12 mouse cellular contexts compared by ENCODE assay signal in the genomic region with DNA sequence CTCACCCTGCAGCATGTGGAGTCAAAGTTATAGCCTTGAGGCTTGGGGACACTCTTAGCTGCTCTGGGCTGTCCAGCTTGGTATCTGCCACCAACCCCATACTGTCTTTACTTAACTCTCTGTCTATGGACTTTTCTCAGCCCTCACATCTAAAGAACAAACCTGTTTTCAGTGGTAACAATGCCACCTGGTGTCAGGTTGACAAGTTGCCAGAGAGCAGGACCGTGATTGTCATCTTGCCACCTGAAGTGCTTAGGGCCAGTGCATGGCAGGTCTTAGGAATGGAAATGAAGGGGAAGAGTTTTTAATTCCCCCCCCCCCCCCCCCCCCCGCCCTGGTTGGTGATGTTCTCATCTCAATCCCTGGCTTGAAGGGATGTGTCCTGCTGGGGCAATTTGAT.
A peak's percentile ranks its signal among the peaks of the same experiment; 100 is the strongest.
DNase-seq lines count a peak whose midpoint lies in the region; ATAC-seq and TF ChIP-seq lines count a peak whose summit lies in the region.
"Had no signal": no experiment of that assay in that cellular context is flagged by ENCODE, and none has a peak within 500 bp of the region (broad histone marks: within the 10 kb centered on the region; RNA-seq: fewer than 3 reads in every experiment).

No protein-coding gene starts in this region.

- H3K4me2 ChIP-seq in forebrain, embryonic 14.5 days (ENCODE audit: low read length) = no peak overlapping the region
- H3K4me2 ChIP-seq in forebrain, embryonic 16.5 days (ENCODE audit: low read length) = no peak overlapping the region
- H3K4me2 ChIP-seq in midbrain, embryonic 11.5 days = no peak overlapping the region
- H3K4me2 ChIP-seq in stomach, postnatal 0 days (replicated peaks; ENCODE audit: low read depth) = no peak overlapping the region
- H3K4me2 ChIP-seq: limb, embryonic 12.5 days had no signal

- peak; percentile 64 for TF ChIP-seq CTCF in stomach, postnatal 0 days (IDR thresholded peaks at IDR 0.05; ENCODE audit: low read depth)

- WGBS in forebrain, embryonic 14.5 days = 20% methylated on average over 1 of the region's 2 CpGs
- WGBS in forebrain, embryonic 16.5 days = 38% methylated on average over 1 of the region's 2 CpGs
- WGBS in midbrain, embryonic 11.5 days = 15% methylated on average over 2 of the region's 2 CpGs
- WGBS in midbrain, embryonic 10.5 days = 26% methylated on average over 2 of the region's 2 CpGs
- WGBS in stomach, postnatal 0 days = 16% methylated on average over 2 of the region's 2 CpGs
- 9% methylated on average over 2 of the region's 2 CpGs for WGBS in limb, embryonic 10.5 days

- DNase-seq in forebrain, embryonic 14.5 days (ENCODE audit: low spot score) = peak; percentile 24
- peak; percentile 37 for DNase-seq in midbrain, embryonic 11.5 days (ENCODE audit: low spot score, missing footprints)
- DNase-seq in midbrain, embryonic 10.5 days (ENCODE audit: low spot score) = no peak
- peak; percentile 27 for DNase-seq in kidney, postnatal 14 days
- no peak for DNase-seq in stomach, postnatal 0 days (ENCODE audit: low spot score)
- no peak for DNase-seq in limb, embryonic 10.5 days (ENCODE audit: low spot score)
- no peak for DNase-seq in layer of hippocampus, adult 11-12 months (ENCODE audit: low spot score)
- DNase-seq: cerebellum, adult 18-20 months had no signal

- no peak for ATAC-seq in forebrain, embryonic 14.5 days
- ATAC-seq in forebrain, embryonic 16.5 days = no peak
- ATAC-seq in midbrain, embryonic 11.5 days (ENCODE audit: low FRiP score) = no peak
- ATAC-seq in stomach, postnatal 0 days (ENCODE audit: low FRiP score, low TSS enrichment) = no peak

- no peaks in the 10 kb centered on the region for H3K36me3 ChIP-seq in forebrain, embryonic 14.5 days (ENCODE audit: control insufficient read depth, insufficient read depth, low read length)
- H3K36me3 ChIP-seq in forebrain, embryonic 16.5 days (ENCODE audit: control insufficient read depth, insufficient read depth) = no peaks in the 10 kb centered on the region
- no peaks in the 10 kb centered on the region for H3K36me3 ChIP-seq in midbrain, embryonic 11.5 days (ENCODE audit: control insufficient read depth, insufficient read depth, low read length)
- no peaks in the 10 kb centered on the region for H3K36me3 ChIP-seq in midbrain, embryonic 10.5 days
- no peaks in the 10 kb centered on the region for H3K36me3 ChIP-seq in stomach, postnatal 0 days (ENCODE audit: control insufficient read depth, insufficient read depth, low read length)
- H3K36me3 ChIP-seq in limb, embryonic 10.5 days = no peaks in the 10 kb centered on the region
- H3K36me3 ChIP-seq: heart, embryonic 10.5 days; limb, embryonic 12.5 days had no signal

- no peaks in the 10 kb centered on the region for H3K27me3 ChIP-seq in forebrain, embryonic 14.5 days (replicated peaks; ENCODE audit: control insufficient read depth, insufficient read depth, low read length)
- no peaks in the 10 kb centered on the region for H3K27me3 ChIP-seq in forebrain, embryonic 16.5 days (replicated peaks; ENCODE audit: control insufficient read depth, insufficient read depth, low read length)
- H3K27me3 ChIP-seq in midbrain, embryonic 11.5 days (ENCODE audit: control insufficient read depth, insufficient read depth, low read length) = no peaks in the 10 kb centered on the region
- H3K27me3 ChIP-seq in midbrain, embryonic 10.5 days (ENCODE audit: low read depth, poor library complexity, severe bottlenecking) = no peaks in the 10 kb centered on the region
- H3K27me3 ChIP-seq in stomach, postnatal 0 days (ENCODE audit: control insufficient read depth, insufficient read depth, low read length) = no peaks in the 10 kb centered on the region
- no peaks in the 10 kb centered on the region for H3K27me3 ChIP-seq in limb, embryonic 10.5 days (ENCODE audit: low read depth, poor library complexity, severe bottlenecking)
- H3K27me3 ChIP-seq: limb, embryonic 12.5 days; megakaryocyte, embryonic 14.5 days had no signal

- H3K4me1 ChIP-seq in forebrain, embryonic 14.5 days (ENCODE audit: control insufficient read depth, insufficient read depth, low read length) = no peaks in the 10 kb centered on the region
- H3K4me1 ChIP-seq in forebrain, embryonic 16.5 days (replicated peaks; ENCODE audit: control insufficient read depth, insufficient read depth, low read length) = no peaks in the 10 kb centered on the region
- H3K4me1 ChIP-seq in midbrain, embryonic 11.5 days (ENCODE audit: control insufficient read depth, insufficient read depth, low read length) = no peaks in the 10 kb centered on the region
- no peaks in the 10 kb centered on the region; the same call in 1 of the 2 replicates for H3K4me1 ChIP-seq in midbrain, embryonic 10.5 days
- H3K4me1 ChIP-seq in stomach, postnatal 0 days (replicated peaks; ENCODE audit: control insufficient read depth, insufficient read depth) = no peaks in the 10 kb centered on the region
- H3K4me1 ChIP-seq in limb, embryonic 10.5 days = peaks cover 5% of the 10 kb centered on the region; the same call in 1 of the 2 replicates
- H3K4me1 ChIP-seq: limb, embryonic 12.5 days; megakaryocyte, embryonic 14.5 days had no signal

- no peak overlapping the region for H3K9ac ChIP-seq in forebrain, embryonic 14.5 days (ENCODE audit: low read length)
- H3K9ac ChIP-seq in forebrain, embryonic 16.5 days (replicated peaks; ENCODE audit: low read depth, low read length) = no peak overlapping the region
- H3K9ac ChIP-seq in midbrain, embryonic 11.5 days (ENCODE audit: low read length) = no peak overlapping the region
- H3K9ac ChIP-seq in stomach, postnatal 0 days (ENCODE audit: low read length) = no peak overlapping the region
- H3K9ac ChIP-seq: limb, embryonic 12.5 days had no signal

- no peaks in the 10 kb centered on the region for H3K9me3 ChIP-seq in forebrain, embryonic 14.5 days (replicated peaks; ENCODE audit: control insufficient read depth, low read length)
- no peaks in the 10 kb centered on the region for H3K9me3 ChIP-seq in forebrain, embryonic 16.5 days (ENCODE audit: control insufficient read depth, low read length)
- H3K9me3 ChIP-seq in midbrain, embryonic 11.5 days (ENCODE audit: control insufficient read depth, low read length) = no peaks in the 10 kb centered on the region
- H3K9me3 ChIP-seq in midbrain, embryonic 10.5 days (replicated peaks) = no peaks in the 10 kb centered on the region
- no peaks in the 10 kb centered on the region for H3K9me3 ChIP-seq in stomach, postnatal 0 days (ENCODE audit: control insufficient read depth, low read length)
- no peaks in the 10 kb centered on the region for H3K9me3 ChIP-seq in limb, embryonic 10.5 days (replicated peaks)
- H3K9me3 ChIP-seq: heart, embryonic 10.5 days; limb, embryonic 12.5 days had no signal

- TF ChIP-seq EP300 in stomach, postnatal 0 days (optimal IDR thresholded peaks at IDR 0.05) = no peak

- no peak overlapping the region for H3K27ac ChIP-seq in forebrain, embryonic 14.5 days (ENCODE audit: low read depth, low read length)
- H3K27ac ChIP-seq in forebrain, embryonic 16.5 days (ENCODE audit: low read length) = no peak overlapping the region
- H3K27ac ChIP-seq in midbrain, embryonic 11.5 days (ENCODE audit: low read depth, low read length) = no peak overlapping the region
- no peak overlapping the region for H3K27ac ChIP-seq in midbrain, embryonic 10.5 days (replicated peaks)
- H3K27ac ChIP-seq in stomach, postnatal 0 days (replicated peaks) = no peak overlapping the region
- H3K27ac ChIP-seq in limb, embryonic 10.5 days = no peak overlapping the region
- H3K27ac ChIP-seq: heart, embryonic 10.5 days; limb, embryonic 12.5 days had no signal

- no peak overlapping the region for H3K4me3 ChIP-seq in forebrain, embryonic 14.5 days (ENCODE audit: low read depth, low read length)
- H3K4me3 ChIP-seq in forebrain, embryonic 16.5 days (replicated peaks; ENCODE audit: low read length) = no peak overlapping the region
- no peak overlapping the region for H3K4me3 ChIP-seq in midbrain, embryonic 11.5 days (ENCODE audit: low read depth, low read length)
- H3K4me3 ChIP-seq in midbrain, embryonic 10.5 days = no peak overlapping the region
- H3K4me3 ChIP-seq in stomach, postnatal 0 days (ENCODE audit: low read depth, low read length) = no peak overlapping the region
- H3K4me3 ChIP-seq in limb, embryonic 10.5 days = no peak overlapping the region
- H3K4me3 ChIP-seq: heart, embryonic 10.5 days; limb, embryonic 12.5 days; megakaryocyte, embryonic 14.5 days had no signal

Comparison
In these comparisons a context has a peak if more than half of its experiments do, and no peak if none do; other contexts are left out.
1. DNase-seq: peak in forebrain, embryonic 14.5 days (single experiment), midbrain, embryonic 11.5 days (single experiment) and kidney, postnatal 14 days (single experiment); none in midbrain, embryonic 10.5 days (single experiment), stomach, postnatal 0 days (single experiment), limb, embryonic 10.5 days (single experiment) and layer of hippocampus, adult 11-12 months (single experiment).